Mouse (Mus musculus): ENCODE measurements around the gene Arsk. TPM values are rescaled to one million over a fixed set of nuclear protein-coding genes. Genes with fewer than 3 reads are reported as not detected.

Gene Arsk
- polyA plus RNA-seq (2014; fragmentation: Illumina TruSeq; extraction: RNeasy Lipid Tissue Mini Kit (QIAGEN cat#74804); ENCODE audit: low read depth, low replicate concordance), result 36.1 TPM

GRCm38 (mm10) chr13:76098493-76099303 is at the start of gene Arsk, which contains the start of gene Ttc37:
TSS of gene Arsk (minus strand) at chr13:76098660.
TSS of gene Ttc37 (plus strand) at chr13:76098734.

GRCm38 (mm10) chr13:76056896-76057266 is 41.6 kb downstream of the Arsk start, which contains the start of gene Gpr150:
TSS of gene Gpr150 (minus strand) at chr13:76056996.

DNA sequence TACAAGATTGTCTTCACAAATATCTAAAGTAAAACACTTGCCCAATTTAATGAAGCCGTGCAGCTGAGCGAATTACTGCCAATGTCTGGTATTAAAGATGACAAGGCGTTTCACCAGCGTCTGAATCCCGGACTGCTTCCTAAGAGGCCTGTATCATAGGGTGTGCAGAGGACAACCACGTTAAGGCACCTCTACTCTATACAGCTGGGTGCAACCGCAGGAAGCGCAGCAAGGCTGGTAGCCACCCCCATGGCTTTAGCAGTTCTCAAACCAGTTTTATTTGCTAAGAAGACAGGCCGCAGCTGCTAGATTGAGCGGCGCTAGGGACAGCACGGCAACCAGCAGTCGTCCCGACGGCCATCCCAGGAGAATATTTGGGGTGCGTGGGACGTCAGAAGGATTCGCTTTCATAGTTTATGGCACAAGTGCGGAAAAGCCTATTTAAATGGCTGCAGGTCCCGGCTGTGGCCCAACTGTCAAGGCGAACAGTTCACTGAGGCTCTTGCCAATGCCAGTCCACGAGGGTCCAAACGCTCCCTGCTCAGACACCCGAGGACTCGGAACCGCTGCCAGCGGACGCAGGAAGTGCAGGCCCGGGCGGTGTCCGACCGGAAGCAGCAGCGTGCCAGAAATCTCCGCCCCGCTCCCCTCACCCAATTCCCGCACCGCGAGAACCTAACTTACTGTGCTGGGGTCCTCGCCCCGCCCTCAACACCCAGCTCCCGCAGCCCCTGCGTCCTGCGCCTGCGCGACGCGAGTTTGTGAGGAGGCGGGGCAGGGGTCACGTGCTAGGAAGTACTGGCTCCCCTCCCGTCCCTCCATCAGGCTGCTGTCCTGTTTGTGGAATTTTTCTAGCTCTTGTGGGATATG is 80.3 kb downstream of the Arsk start, which contains the start of gene Rfesd:
TSS of gene Rfesd (minus strand) at position 746 of the 870 bp plus-strand sequence.

Other genes starting within 250 kb of the Arsk start
- gene Rhobtb3, start 154.7 kb downstream of the Arsk start, polyA plus RNA-seq (2014; fragmentation: Illumina TruSeq; extraction: RNeasy Lipid Tissue Mini Kit (QIAGEN cat#74804); ENCODE audit: low read depth, low replicate concordance), result 17.2 TPM
- gene Spata9, start 131.5 kb downstream of the Arsk start, polyA plus RNA-seq (2014; fragmentation: Illumina TruSeq; extraction: RNeasy Lipid Tissue Mini Kit (QIAGEN cat#74804); ENCODE audit: low read depth, low replicate concordance), result not detected
- 105 TPM for gene Rfesd, start 79.9 kb downstream of the Arsk start, polyA plus RNA-seq (2014; fragmentation: Illumina TruSeq; extraction: RNeasy Lipid Tissue Mini Kit (QIAGEN cat#74804); ENCODE audit: low read depth, low replicate concordance)
- not detected for gene Gpr150, start 41.7 kb downstream of the Arsk start, polyA plus RNA-seq (2014; fragmentation: Illumina TruSeq; extraction: RNeasy Lipid Tissue Mini Kit (QIAGEN cat#74804); ENCODE audit: low read depth, low replicate concordance)
- 29.2 TPM for gene Ttc37, start 74 bp upstream of the Arsk start, polyA plus RNA-seq (2014; fragmentation: Illumina TruSeq; extraction: RNeasy Lipid Tissue Mini Kit (QIAGEN cat#74804); ENCODE audit: low read depth, low replicate concordance)
- not detected for gene Fam81b, start 206.4 kb upstream of the Arsk start, polyA plus RNA-seq (2014; fragmentation: Illumina TruSeq; extraction: RNeasy Lipid Tissue Mini Kit (QIAGEN cat#74804); ENCODE audit: low read depth, low replicate concordance)